Mouse (Mus musculus): ENCODE results near the gene Pex19.

DNA sequence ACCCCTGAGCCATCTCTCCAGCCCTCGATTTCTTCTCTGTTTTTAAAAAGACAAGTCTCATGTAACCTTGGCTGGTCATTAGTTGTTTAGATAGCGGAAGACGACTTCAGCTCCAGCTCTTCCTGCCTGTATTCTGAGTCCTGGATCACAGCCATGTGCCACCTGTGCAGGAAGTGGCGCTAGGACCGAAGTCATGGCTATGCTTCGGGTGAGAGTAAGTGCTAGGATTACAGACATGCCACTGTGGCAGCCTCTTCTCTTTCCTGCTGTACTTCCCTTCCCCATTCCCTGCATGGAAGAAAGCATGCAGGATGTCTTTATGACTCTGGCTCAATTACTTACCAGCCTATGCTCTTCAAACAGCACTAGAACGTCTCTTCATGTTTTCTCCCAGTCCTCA lies 52.5 kb downstream of the Pex19 start:
- TF ChIP-seq POLR2A (IDR thresholded peaks at IDR 0.05; ENCODE audit: insufficient read length, low read depth): no peak
- TF ChIP-seq REST (IDR thresholded peaks at IDR 0.05; ENCODE audit: insufficient read depth, insufficient read length): no peak
